Mouse (Mus musculus) heart, embryonic 14.5 days (tissue): ENCODE measurements around the gene Cldn5. TPM values are rescaled to one million over a fixed set of nuclear protein-coding genes. Genes with fewer than 3 reads are reported as not detected.

Experiments
- ATAC-seq: fragments of 200-750 bp; cut with Nextera tagmentation; 2 replicates; pipeline ENCODE4 v1.8.0; 2017; ENCODE audit warnings: low read depth, moderate TSS enrichment; ENCODE audit not compliant: insufficient number of reproducible peaks, insufficient read depth, low FRiP score
- H3K27ac ChIP-seq, 2 experiments: fragments of 200-500 bp in 1 of 2; fragments of 300-500 bp in 1 of 2; sonication (generic) in 1 of 2; replicated peaks in 1 of 2; 2 replicates each; pipeline ENCODE4 v1.5.1; 2012 to 2014; ENCODE audit warnings: low read depth in 2 of 2, low read length in 2 of 2, control low read depth in 1 of 2, mild to moderate bottlenecking in 1 of 2, mixed read lengths in 1 of 2; ENCODE audit not compliant: control insufficient read depth in 1 of 2, insufficient read depth in 1 of 2
- H3K27me3 ChIP-seq: fragments of 300-500 bp; sonication (generic); 2 replicates; pipeline ENCODE4 v1.6.1; 2014; ENCODE audit warnings: mild to moderate bottlenecking, low read length, control low read depth; ENCODE audit not compliant: control insufficient read depth, insufficient read depth
- H3K36me3 ChIP-seq: fragments of 300-500 bp; sonication (generic); 2 replicates; pipeline ENCODE4 v1.6.1; 2014; ENCODE audit warnings: mild to moderate bottlenecking, control low read depth, low read length, mixed read lengths; ENCODE audit not compliant: control insufficient read depth, insufficient read depth
- H3K4me1 ChIP-seq, 2 experiments: fragments of 200-500 bp in 1 of 2; fragments of 300-500 bp in 1 of 2; sonication (generic) in 1 of 2; 2 replicates each; pipeline ENCODE4 v1.6.1; 2012 to 2014; ENCODE audit warnings: low read length in 2 of 2, control low read depth in 1 of 2, mixed read lengths in 1 of 2; ENCODE audit not compliant: control insufficient read depth in 2 of 2, insufficient read depth in 2 of 2
- H3K4me2 ChIP-seq: fragments of 300-500 bp; sonication (generic); 2 replicates; pipeline ENCODE4 v1.6.1; 2014; ENCODE audit warnings: mild to moderate bottlenecking, low read length
- H3K4me3 ChIP-seq, 2 experiments: fragments of 200-500 bp in 1 of 2; fragments of 300-500 bp in 1 of 2; sonication (generic) in 1 of 2; 2 replicates each; pipeline ENCODE4 v1.5.1; 2012 to 2014; ENCODE audit warnings: low read length in 2 of 2, mild to moderate bottlenecking in 2 of 2, control low read depth in 1 of 2, low read depth in 1 of 2, moderate library complexity in 1 of 2; ENCODE audit not compliant: control insufficient read depth in 1 of 2, insufficient read depth in 1 of 2
- H3K9ac ChIP-seq: fragments of 300-500 bp; sonication (generic); 2 replicates; pipeline ENCODE4 v1.6.1; 2014; ENCODE audit warnings: mild to moderate bottlenecking, low read length
- H3K9me3 ChIP-seq: fragments of 300-500 bp; sonication (generic); 2 replicates; pipeline ENCODE4 v1.6.1; 2016; ENCODE audit warnings: low read length, control low read depth; ENCODE audit not compliant: control insufficient read depth
- WGBS: fragments of 180-500 bp; shearing (Covaris S2); extraction: QIAGEN DNeasy Blood & Tissue Kit; methylation state at CpG from one replicate; pipeline ENCODE4 v1.1.7; 2014; 5-methylcytosine and 5-hydroxymethylcytosine counted together
- polyA plus RNA-seq: library from polyadenylated mRNA; unstranded; fragments of >200 nt; fragmentation: Nextera tagmentation; extraction: Ambion mirVana; gene quantifications from 2 replicates; pipeline ENCODE4 v1.2.1, GENCODE M21; 2014

Cldn5 gene
- polyA plus RNA-seq, 1 experiment from 2014 or later: 19.5 TPM

GRCm38 (mm10) chr16:18773936-18774335 is 2.7 kb upstream of the Cldn5 start:
- Histone ChIP-seq H3K9ac (no peak overlapping the region), H3K4me1 (peaks cover 0 to 14% of the 10 kb centered on the region in 2 experiments; a peak in 3 of 4 replicates), H3K4me3 (no peak overlapping the region), H3K36me3 (no peaks in the 10 kb centered on the region), H3K9me3 (0 out of 2 replicates have a peak, but pooled peaks cover 3% of the 10 kb centered on the region), H3K4me2 (no peak overlapping the region), H3K27me3 (peaks cover 35% of the 10 kb centered on the region), H3K27ac (0 out of 4 replicates have a peak overlapping the region, but pooled peaks of 1 of the 2 experiments have one; percentile 6)
- WGBS: 18% methylated on average over 2 of the region's 2 CpGs
- no peak for ATAC-seq

DNA sequence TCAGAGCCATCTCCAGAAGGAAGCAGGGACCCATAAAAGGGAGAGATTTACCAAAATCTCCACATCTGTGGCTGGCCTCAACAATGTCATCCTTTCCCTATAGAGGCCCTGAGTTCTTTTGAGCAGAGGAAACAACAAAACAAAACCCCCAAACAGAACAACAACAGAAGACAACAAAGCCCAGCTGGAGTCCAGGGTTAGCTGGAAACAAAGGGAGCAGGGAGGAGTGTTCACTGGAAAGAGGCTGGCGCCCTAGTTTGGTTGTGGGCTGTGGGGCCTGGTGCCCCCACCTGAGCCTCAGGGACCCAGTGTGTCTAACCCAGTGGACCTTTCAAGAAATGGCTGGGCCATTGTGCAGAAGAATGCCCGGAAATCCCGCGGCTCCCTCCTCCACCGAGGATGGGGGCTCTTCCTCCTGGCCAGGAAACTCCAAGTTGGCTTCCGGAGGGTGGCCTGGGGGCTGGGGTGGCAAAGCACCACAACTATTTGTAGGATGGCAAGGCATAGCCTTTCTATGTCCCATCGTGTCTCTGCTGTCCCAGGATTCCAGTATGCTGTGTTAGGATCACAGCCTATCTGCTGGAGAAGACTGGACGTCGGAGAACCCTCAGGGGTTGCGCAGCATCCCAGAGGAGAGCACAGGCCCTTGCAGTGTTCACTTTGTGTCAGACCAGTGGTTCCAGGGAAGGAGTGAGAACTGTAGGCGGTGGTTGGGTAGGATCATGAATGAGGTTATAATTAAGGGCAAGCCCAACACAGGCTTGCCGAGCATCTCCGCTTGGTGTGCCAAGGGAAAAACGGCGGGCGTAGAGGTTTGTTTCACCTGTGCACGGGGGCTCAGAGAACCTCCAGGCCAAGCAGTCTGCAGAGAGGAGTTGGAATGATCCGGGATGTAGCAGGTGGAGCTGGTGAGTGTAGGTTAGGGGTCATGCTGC is 759 bp upstream of the Cldn5 start:
- WGBS: 43% methylated on average over 18 of the region's 18 CpGs
- peak; percentile 33; the same call in 1 of the 2 replicates for ATAC-seq
- Histone ChIP-seq H3K36me3 (peaks cover 3% of the 10 kb centered on the region; the same call in 1 of the 2 replicates), H3K4me2 (peak overlapping the region; percentile 86), H3K27me3 (peaks cover 40% of the 10 kb centered on the region), H3K27ac (peak overlapping the region; percentile 23 to 29; a peak in 3 of 4 replicates), H3K9ac (no peak overlapping the region), H3K4me3 (peak overlapping the region; percentile 5 to 51; a peak in 1 of 4 replicates), H3K9me3 (0 out of 2 replicates have a peak, but pooled peaks cover 3% of the 10 kb centered on the region), H3K4me1 (peaks cover 0 to 14% of the 10 kb centered on the region in 2 experiments; a peak in 3 of 4 replicates)

- Histone ChIP-seq H3K9me3 (no peaks in the 10 kb centered on the region), H3K36me3 (peaks cover 14% of the 10 kb centered on the region; the same call in 1 of the 2 replicates), H3K4me2 (peak overlapping the region; percentile 86), H3K27ac (0 out of 4 replicates have a peak overlapping the region, but pooled peaks of 1 of the 2 experiments have one; percentile 14), H3K4me3 (peak overlapping the region; percentile 43 to 51), H3K4me1 (peaks cover 0 to 14% of the 10 kb centered on the region in 2 experiments; a peak in 3 of 4 replicates), H3K27me3 (peaks cover 40% of the 10 kb centered on the region), H3K9ac (peak overlapping the region; percentile 71)
- no peak for ATAC-seq
- 4% methylated on average over 79 of the region's 80 CpGs for WGBS
Observed at GRCm38 (mm10) chr16:18777101-18778080, 744 bp downstream of the Cldn5 start.

DNA sequence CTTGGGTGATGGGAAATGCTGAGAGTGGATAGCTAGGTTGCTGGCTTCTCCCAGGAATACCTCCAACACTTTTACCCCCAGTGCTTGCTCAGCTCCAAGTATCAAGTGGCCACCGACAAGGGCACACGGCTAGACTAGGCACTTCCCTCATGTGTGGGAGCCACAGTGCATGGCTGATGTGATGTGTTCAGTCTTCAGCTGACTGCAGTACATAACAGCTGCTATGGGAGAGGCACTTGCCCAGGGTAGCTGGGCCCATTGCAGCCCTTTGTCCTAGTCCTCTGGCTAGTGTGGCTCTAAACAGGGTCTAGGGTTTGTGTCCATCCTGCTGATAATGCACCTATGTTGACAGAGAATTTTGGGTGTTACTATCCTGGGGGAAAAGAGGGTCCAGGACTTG is 1.8 kb downstream of the Cldn5 start:
- H3K27me3 ChIP-seq: peaks cover 40% of the 10 kb centered on the region
- WGBS: 50% methylated on average over 2 of the region's 2 CpGs
- peak overlapping the region; percentile 43 to 51 for H3K4me3 ChIP-seq

GRCm38 (mm10) chr16:18781810-18782209 is 5.2 kb downstream of the Cldn5 start:
- H3K9me3 ChIP-seq: no peaks in the 10 kb centered on the region
- peaks cover 26% of the 10 kb centered on the region for H3K27me3 ChIP-seq
- H3K4me2 ChIP-seq: no peak overlapping the region
- WGBS: 88% methylated on average over 10 of the region's 10 CpGs
- no peak for ATAC-seq
- no peak overlapping the region for H3K9ac ChIP-seq
- peaks cover 0 to 6% of the 10 kb centered on the region in 2 experiments; a peak in 1 of 4 replicates for H3K4me1 ChIP-seq
- H3K36me3 ChIP-seq: peaks cover 53% of the 10 kb centered on the region
- H3K27ac ChIP-seq: no peak overlapping the region
- H3K4me3 ChIP-seq: no peak overlapping the region

More for the DNA sequence above, 1.8 kb downstream of the Cldn5 start:
- Histone ChIP-seq H3K27ac (no peak overlapping the region), H3K4me2 (peak overlapping the region; percentile 86), H3K36me3 (peaks cover 21% of the 10 kb centered on the region; the same call in 1 of the 2 replicates), H3K4me1 (peaks cover 0 to 14% of the 10 kb centered on the region in 2 experiments; a peak in 3 of 4 replicates), H3K9me3 (no peaks in the 10 kb centered on the region), H3K9ac (peak overlapping the region; percentile 71; the same call in 1 of the 2 replicates)
- ATAC-seq: no peak

GRCm38 (mm10) chr16:18785025-18785424 is 8.4 kb downstream of the Cldn5 start:
- no peak for ATAC-seq
- Histone ChIP-seq H3K4me3 (no peak overlapping the region), H3K27me3 (no peaks in the 10 kb centered on the region), H3K4me2 (no peak overlapping the region), H3K36me3 (peaks cover 68% of the 10 kb centered on the region), H3K9ac (no peak overlapping the region), H3K27ac (no peak overlapping the region), H3K4me1 (no peaks in the 10 kb centered on the region), H3K9me3 (no peaks in the 10 kb centered on the region)
- WGBS: 84% methylated on average over 7 of the region's 7 CpGs

GRCm38 (mm10) chr16:18785485-18785884 is 8.8 kb downstream of the Cldn5 start:
- no peaks in the 10 kb centered on the region for H3K9me3 ChIP-seq
- H3K4me1 ChIP-seq: no peaks in the 10 kb centered on the region
- peaks cover 72% of the 10 kb centered on the region for H3K36me3 ChIP-seq
- no peak overlapping the region for H3K27ac ChIP-seq
- no peak overlapping the region for H3K9ac ChIP-seq
- H3K27me3 ChIP-seq: no peaks in the 10 kb centered on the region
- WGBS: 60% methylated on average over 1 of the region's 1 CpGs
- H3K4me3 ChIP-seq: no peak overlapping the region
- ATAC-seq: no peak
- H3K4me2 ChIP-seq: no peak overlapping the region
